Mouse (Mus musculus): ENCODE results near the gene Dcaf7. TPM values are rescaled to one million over a fixed set of nuclear protein-coding genes. Genes with fewer than 3 reads are reported as not detected.
"Not testable (repeated sequence)": the region's sequence is repeated elsewhere in the genome, so short reads cannot be mapped to it uniquely, and the experiment has no call there.

Gene Dcaf7
- total RNA-seq (2014; fragmentation: Nextera tagmentation) (53.4 and 63.3 TPM in 2 replicates), total RNA-seq (2017) (44.3 and 46.4 TPM in 2 replicates)

- peak; percentile 94 for ATAC-seq (replicated peaks; ENCODE audit: low FRiP score, low TSS enrichment, poor library complexity, severe bottlenecking)
These were observed at the start of gene Dcaf7 for GRCm38 (mm10) chr11:106036548-106037417. Gene Dcaf7 (plus strand): TSS chr11:106036872.

GRCm38 (mm10) chr11:105987446-105987845 lies 49.2 kb upstream of the Dcaf7 start:
- ATAC-seq (replicated peaks; ENCODE audit: low FRiP score, low TSS enrichment, poor library complexity, severe bottlenecking): no peak

- no peak for ATAC-seq (replicated peaks; ENCODE audit: low FRiP score, low TSS enrichment, poor library complexity, severe bottlenecking)
These were observed 47.2 kb upstream of the Dcaf7 start for GRCm38 (mm10) chr11:105989446-105989845.

- no peak for ATAC-seq (replicated peaks; ENCODE audit: low FRiP score, low TSS enrichment, poor library complexity, severe bottlenecking)
These were observed 46.4 kb upstream of the Dcaf7 start for GRCm38 (mm10) chr11:105990231-105990630.

- no peak for ATAC-seq (replicated peaks; ENCODE audit: low FRiP score, low TSS enrichment, poor library complexity, severe bottlenecking)
These were observed 42.3 kb upstream of the Dcaf7 start, which contains the start of gene Ace3 for GRCm38 (mm10) chr11:105994375-105994774. Gene Ace3 (plus strand): TSS chr11:105994675.

- no peak for ATAC-seq (replicated peaks; ENCODE audit: low FRiP score, low TSS enrichment, poor library complexity, severe bottlenecking)
These were observed 36.6 kb upstream of the Dcaf7 start for GRCm38 (mm10) chr11:106000062-106000461.

GRCm38 (mm10) chr11:106001718-106002117 lies 35.0 kb upstream of the Dcaf7 start:
- ATAC-seq (replicated peaks; ENCODE audit: low FRiP score, low TSS enrichment, poor library complexity, severe bottlenecking): peak; percentile 59; the same call in 1 of the 2 replicates

- no peak for ATAC-seq (replicated peaks; ENCODE audit: low FRiP score, low TSS enrichment, poor library complexity, severe bottlenecking)
These were observed 32.1 kb upstream of the Dcaf7 start for GRCm38 (mm10) chr11:106004576-106004975.

- no peak for ATAC-seq (replicated peaks; ENCODE audit: low FRiP score, low TSS enrichment, poor library complexity, severe bottlenecking)
These were observed 30.7 kb upstream of the Dcaf7 start for GRCm38 (mm10) chr11:106005970-106006369.

GRCm38 (mm10) chr11:106007821-106008220 lies 28.9 kb upstream of the Dcaf7 start, which contains the start of gene Kcnh6:
Gene Kcnh6 (plus strand): TSS chr11:106008124.
- peak; percentile 86 for ATAC-seq (replicated peaks; ENCODE audit: low FRiP score, low TSS enrichment, poor library complexity, severe bottlenecking)

- no peak for ATAC-seq (replicated peaks; ENCODE audit: low FRiP score, low TSS enrichment, poor library complexity, severe bottlenecking)
These were observed 24.0 kb upstream of the Dcaf7 start for GRCm38 (mm10) chr11:106012711-106013110.

GRCm38 (mm10) chr11:106013556-106014225 lies 23.0 kb upstream of the Dcaf7 start:
- no peak for ATAC-seq (replicated peaks; ENCODE audit: low FRiP score, low TSS enrichment, poor library complexity, severe bottlenecking)

- no peak for ATAC-seq (replicated peaks; ENCODE audit: low FRiP score, low TSS enrichment, poor library complexity, severe bottlenecking)
These were observed 20.2 kb upstream of the Dcaf7 start for GRCm38 (mm10) chr11:106016440-106016839.

GRCm38 (mm10) chr11:106020051-106020763 lies 16.5 kb upstream of the Dcaf7 start:
- 0 out of 2 replicates have a peak, but pooled peaks have one; percentile 22 for ATAC-seq (replicated peaks; ENCODE audit: low FRiP score, low TSS enrichment, poor library complexity, severe bottlenecking)

- peak; percentile 67 for ATAC-seq (replicated peaks; ENCODE audit: low FRiP score, low TSS enrichment, poor library complexity, severe bottlenecking)
These were observed 10.9 kb upstream of the Dcaf7 start for GRCm38 (mm10) chr11:106025774-106026173.

- peak; percentile 76 for ATAC-seq (replicated peaks; ENCODE audit: low FRiP score, low TSS enrichment, poor library complexity, severe bottlenecking)
These were observed 10.1 kb upstream of the Dcaf7 start for GRCm38 (mm10) chr11:106026465-106027151.

- peak; percentile 12; the same call in 1 of the 2 replicates for ATAC-seq (replicated peaks; ENCODE audit: low FRiP score, low TSS enrichment, poor library complexity, severe bottlenecking)
These were observed 9.1 kb upstream of the Dcaf7 start for GRCm38 (mm10) chr11:106027607-106028006.

- not testable (repeated sequence) for ATAC-seq (replicated peaks; ENCODE audit: low FRiP score, low TSS enrichment, poor library complexity, severe bottlenecking)
These were observed 4.6 kb upstream of the Dcaf7 start for GRCm38 (mm10) chr11:106032074-106032473.

- peak; percentile 54 for ATAC-seq (replicated peaks; ENCODE audit: low FRiP score, low TSS enrichment, poor library complexity, severe bottlenecking)
These were observed 3.2 kb upstream of the Dcaf7 start for GRCm38 (mm10) chr11:106033491-106033919.

Data from megakaryocyte-erythroid progenitor cell, adult 5-6 weeks (primary cell).